Mouse (Mus musculus): ENCODE data around the gene Zbtb6.

GRCm38 (mm10) chr2:37480039-37480438 is 37.1 kb upstream of the Zbtb6 start:
- no peak for TF ChIP-seq CTCF (IDR thresholded peaks at IDR 0.05; ENCODE audit: insufficient read depth, low read length)
- TF ChIP-seq POLR2A (IDR thresholded peaks at IDR 0.05; ENCODE audit: borderline replicate concordance, extremely low read depth, low read depth, low read length): no peak
